Mouse (Mus musculus) layer of hippocampus, adult 11-12 months (tissue): Measurements from ENCODE around the gene Fancd2os.

Experiments
- DNase-seq: peaks from one replicate; pipeline ENCODE4 v3.0.0; 2022; ENCODE audit warnings: low spot score

Gene Fancd2os

DNA sequence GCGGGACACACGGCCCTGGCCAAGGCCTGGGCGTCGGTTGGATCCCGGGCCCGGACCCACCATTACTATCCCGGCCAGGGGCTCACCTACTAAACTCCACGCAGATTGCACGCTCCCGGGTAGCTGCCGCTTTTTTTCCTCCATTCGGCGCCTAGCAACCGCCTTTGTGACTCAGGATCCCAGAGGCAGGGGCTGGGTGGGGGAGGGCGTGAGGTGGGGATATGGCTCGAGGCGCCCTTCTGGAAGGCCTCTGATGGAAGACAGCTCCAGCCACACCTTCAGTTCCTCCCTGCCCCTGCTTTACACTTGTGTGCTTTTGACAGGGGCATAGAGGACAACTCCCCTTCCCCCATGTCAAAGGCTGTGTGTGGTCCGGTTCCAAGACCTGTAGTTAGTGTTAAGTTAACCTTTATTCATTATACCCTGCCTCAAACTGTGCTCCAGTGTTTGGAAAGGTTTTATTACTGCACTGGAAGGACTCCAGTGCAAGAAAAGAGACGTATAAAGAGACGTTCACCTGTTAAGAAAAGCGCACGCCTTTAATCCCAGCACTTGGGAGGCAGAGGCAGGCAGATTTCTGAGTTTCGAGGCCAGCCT is at the start of gene Fancd2os:
Gene Fancd2os (minus strand): TSS at position 173 of the 597 bp plus-strand sequence.
- no peak for DNase-seq

DNA sequence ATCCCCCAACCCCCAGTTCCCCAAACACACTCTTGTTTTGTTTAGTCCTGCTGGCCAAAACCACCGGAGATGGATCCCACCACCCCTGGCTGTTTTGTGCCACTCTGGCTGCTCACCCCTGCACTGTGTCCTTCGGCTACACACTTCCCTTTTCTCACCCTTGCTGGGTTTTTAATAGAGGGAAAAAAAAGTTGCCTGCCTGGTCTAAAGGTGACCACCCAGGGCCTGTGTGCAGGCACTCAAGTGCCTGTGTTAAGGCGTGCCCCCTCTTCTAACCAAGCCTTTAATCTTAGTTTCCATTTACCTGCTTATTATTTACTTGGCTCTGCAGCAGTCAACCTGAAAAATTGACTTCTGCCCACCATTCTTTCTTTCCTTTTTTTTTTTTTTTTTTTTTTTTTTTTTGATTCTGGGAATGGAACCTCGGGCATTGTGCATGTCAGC is 49.7 kb upstream of the Fancd2os start:
- no peak for DNase-seq

DNA sequence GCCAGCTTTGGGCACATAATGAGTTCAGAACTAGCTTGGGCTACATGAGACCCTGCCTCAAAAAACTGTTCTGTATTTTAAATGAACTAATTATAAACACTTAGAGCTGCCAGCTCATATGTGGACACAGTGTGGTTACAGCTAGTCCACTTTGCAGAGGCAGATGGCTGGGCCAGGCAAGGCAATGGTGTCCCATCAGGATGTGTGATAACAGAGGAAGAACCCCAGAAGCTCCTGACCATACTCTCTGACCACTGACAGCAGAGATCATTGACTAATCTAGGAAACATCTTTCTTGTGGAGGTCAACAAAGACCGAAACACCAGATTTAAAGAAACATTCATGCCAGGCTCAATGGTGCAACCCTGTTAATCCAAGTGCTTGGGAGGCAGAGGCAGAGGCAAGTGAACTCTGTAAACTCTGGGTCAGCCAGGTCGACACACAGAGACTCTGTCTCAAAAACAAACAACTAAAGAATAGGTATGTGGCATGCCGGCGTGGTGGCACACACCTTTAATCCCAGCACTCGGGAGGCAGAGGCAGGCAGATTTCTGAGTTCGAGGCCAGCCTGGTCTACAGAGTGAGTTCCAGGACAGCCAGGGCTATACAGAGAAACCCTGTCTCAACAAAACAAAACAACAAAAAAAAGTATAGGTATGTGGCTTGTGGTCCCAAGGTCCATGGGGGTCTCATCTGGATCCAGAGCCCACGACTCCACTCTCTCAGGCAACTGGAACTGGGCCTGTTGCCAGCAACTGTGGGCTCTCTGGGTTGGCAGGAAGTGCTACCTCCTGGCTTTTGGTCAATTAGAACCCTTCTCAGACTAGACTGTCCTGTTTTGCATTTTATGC is 49.1 kb upstream of the Fancd2os start:
- no peak for DNase-seq

GRCm38 (mm10) chr6:113644808-113645207 is 44.3 kb upstream of the Fancd2os start:
- DNase-seq, result peak; percentile 42

DNA sequence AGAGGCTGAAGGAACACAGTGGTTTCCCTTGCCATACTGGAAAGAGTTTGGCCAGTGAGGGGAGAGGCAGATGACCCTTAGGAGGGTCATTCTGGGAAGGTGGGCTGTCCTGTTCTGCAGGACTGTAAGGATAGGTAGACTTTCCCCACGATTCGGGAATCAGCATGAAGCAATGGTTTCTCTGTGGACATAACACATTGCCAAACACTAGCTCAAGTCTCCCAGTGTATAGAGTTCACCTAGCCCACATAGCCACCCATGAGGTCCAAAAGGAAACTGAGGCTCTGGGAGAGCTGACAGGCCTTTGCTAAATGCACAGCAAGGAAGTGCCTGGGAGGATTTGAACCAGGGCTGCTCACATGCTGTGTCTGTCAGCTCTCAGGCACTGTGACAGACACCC is 43.5 kb upstream of the Fancd2os start:
- no peak for DNase-seq

GRCm38 (mm10) chr6:113643021-113643420 is 42.5 kb upstream of the Fancd2os start:
- no peak for DNase-seq

DNA sequence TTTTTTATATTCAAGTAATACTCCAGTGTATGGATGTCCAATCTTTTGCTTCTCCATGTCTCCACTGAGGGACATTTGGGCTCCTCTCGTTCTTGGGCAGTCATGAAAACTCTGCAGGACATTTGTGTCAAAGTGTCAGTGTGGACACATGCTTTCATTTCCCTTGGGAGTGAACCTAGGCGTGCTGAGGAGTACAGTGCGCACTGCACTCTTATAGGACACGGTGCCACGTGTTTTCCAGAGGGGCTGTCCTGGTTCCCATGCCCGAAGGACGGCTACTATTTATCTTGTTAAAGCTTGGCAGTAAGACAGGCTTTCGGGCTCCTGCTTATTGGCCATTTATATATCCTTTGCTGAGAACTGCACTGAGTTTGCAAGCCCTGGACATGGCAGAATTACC is 42.1 kb upstream of the Fancd2os start:
- DNase-seq, result no peak

GRCm38 (mm10) chr6:113639201-113639600 is 38.7 kb upstream of the Fancd2os start:
- no peak for DNase-seq

DNA sequence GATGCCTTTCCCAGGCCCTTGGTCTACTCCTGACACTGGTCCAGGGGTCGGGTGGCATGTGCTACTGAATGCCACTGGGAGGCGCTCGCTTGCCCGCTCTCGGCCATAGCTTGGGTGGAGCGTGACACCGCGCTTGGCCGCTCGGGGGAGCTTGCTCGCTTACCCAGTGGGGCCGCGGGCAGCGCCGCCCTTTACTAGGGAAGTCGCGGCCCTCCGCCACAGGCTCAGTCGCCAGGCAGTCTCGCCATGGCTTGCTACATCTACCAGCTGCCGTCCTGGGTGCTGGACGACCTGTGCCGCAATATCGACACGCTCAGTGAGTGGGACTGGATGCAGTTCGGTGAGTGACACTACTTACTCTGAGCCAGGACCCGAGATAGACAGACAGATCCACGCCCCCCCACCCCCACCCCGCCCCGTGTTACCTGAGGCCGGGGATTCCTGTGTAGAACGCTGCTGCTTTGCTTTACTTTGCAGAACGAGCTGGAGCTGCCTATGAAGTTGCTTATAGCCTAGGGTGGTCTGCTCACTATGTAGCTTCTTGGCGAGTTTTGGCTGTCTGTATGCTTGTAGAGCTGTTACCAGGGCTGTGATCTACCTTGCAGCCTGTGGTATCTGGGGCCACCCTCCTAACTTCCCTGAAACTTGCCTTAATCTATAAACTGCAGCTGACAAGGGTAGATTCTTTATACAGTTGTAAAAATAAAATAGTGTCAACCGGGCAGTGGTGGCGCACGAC is 38.0 kb upstream of the Fancd2os start, which contains the start of gene Irak2:
Gene Irak2 (plus strand): TSS at position 166 of the 739 bp plus-strand sequence.
- peak; percentile 95 for DNase-seq

GRCm38 (mm10) chr6:113632863-113633262 is 32.3 kb upstream of the Fancd2os start:
- DNase-seq, result no peak

GRCm38 (mm10) chr6:113630322-113630721 is 29.8 kb upstream of the Fancd2os start:
- DNase-seq, result peak; percentile 64

DNA sequence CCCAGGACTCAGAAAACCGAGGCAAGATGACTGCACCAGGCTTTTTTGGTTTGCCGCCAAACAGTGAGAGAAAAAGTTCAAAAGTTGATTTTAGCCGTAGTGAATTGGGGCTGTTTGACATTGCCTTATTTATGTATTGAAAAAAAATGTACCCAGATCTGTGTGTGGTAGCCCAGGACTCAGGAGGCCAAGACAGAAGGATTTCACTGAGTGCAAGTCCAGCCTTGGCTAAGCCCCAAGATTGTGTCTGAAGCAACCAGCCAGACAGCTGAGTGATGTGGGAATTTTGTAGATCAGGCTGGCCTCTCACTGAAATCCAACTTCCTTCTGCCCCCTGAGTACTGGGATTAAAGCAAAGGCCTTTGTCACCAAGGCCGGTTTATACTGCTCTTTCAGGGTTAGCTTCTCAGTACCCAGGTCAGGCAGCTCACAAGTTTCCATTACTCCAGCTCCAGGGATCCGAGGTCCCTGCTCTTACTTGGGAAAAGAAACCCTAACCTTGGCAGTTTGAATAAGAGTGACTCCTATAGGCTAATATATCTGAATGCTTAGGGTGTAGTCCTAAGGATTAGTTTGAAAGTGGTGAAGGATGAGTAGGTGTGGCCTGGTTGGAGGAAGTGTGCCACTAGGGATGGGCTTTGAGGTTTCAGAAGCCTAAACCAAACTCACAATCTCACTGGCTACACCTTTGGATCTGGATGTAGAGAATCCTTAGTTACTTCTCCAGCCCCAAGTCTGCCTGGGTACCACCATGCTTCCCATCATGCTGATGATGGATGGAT is 24.7 kb upstream of the Fancd2os start:
- no peak for DNase-seq

- DNase-seq, result peak; percentile 88
Measured at GRCm38 (mm10) chr6:113623941-113624751, 23.6 kb upstream of the Fancd2os start, which contains the start of gene Vhl. Gene Vhl (plus strand): TSS chr6:113623959.

GRCm38 (mm10) chr6:113623386-113623785 is 22.9 kb upstream of the Fancd2os start:
- DNase-seq, result no peak

- DNase-seq, result no peak
Measured at GRCm38 (mm10) chr6:113615489-113615888, 15.0 kb upstream of the Fancd2os start.

- no peak for DNase-seq
Measured at GRCm38 (mm10) chr6:113614997-113615396, 14.5 kb upstream of the Fancd2os start.

GRCm38 (mm10) chr6:113614152-113614551 is 13.6 kb upstream of the Fancd2os start:
- DNase-seq, result no peak

GRCm38 (mm10) chr6:113612258-113612969 is 11.9 kb upstream of the Fancd2os start:
- DNase-seq, result no peak

DNA sequence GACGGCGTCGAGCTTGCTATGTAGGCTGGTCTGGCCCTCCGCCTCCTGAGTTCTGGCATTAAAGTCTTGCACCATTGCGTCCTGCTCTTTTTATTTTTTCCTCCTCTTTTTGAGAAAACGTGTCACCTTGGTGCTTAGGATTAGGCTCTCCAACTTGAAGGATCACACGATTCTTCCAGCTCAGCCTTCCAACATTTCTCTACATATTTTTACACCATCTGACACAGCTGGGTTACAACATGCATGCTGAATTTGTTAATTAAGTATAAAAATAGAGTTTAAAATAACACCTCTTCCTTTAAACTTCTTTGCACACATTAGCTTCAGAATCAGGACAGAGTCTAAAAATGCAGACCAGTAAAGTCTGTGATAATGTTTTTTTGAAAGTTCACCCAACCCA is 8.8 kb upstream of the Fancd2os start:
- no peak for DNase-seq

- no peak for DNase-seq
Measured at GRCm38 (mm10) chr6:113608871-113609270, 8.4 kb upstream of the Fancd2os start.
